Mouse (Mus musculus) heart, postnatal 0 days (tissue): ENCODE data around the gene Taf1c.

Experiments used
- CTCF ChIP-seq: IDR thresholded peaks from 2 replicates; pipeline ENCODE4 v1.5.1; 2016; ENCODE audit warnings: antibody characterized with exemption, control low read depth, low read depth
- EP300 ChIP-seq: IDR thresholded peaks from 2 replicates; pipeline ENCODE4 v1.6.1; 2016; ENCODE audit warnings: antibody characterized with exemption, low read depth

GRCm38 (mm10) chr8:119552967-119553366 is 52.1 kb downstream of the Taf1c start:
- no peak for TF ChIP-seq EP300
- TF ChIP-seq CTCF, result no peak
